Mouse (Mus musculus): ENCODE results near the gene Crlf3. TPM values are rescaled to one million over a fixed set of nuclear protein-coding genes. Genes with fewer than 3 reads are reported as not detected.
A peak's percentile ranks its signal among the peaks of the same experiment; 100 is the strongest.

Gene Crlf3
- 111 and 192 TPM in 2 replicates for total RNA-seq (2017)

- ATAC-seq (replicated peaks in 1 of 2; ENCODE audit: insufficient read depth in 1 of 2, low FRiP score in 2 of 2, low TSS enrichment in 1 of 2, low read depth in 1 of 2, poor library complexity in 2 of 2, severe bottlenecking in 2 of 2), result peak; percentile 93 to 94
Observed at GRCm38 (mm10) chr11:80080826-80081728, at the start of gene Crlf3. Crlf3 (minus strand) TSS chr11:80080991.

GRCm38 (mm10) chr11:80116411-80116810, 35.6 kb upstream of the Crlf3 start:
- ATAC-seq (replicated peaks in 1 of 2; ENCODE audit: insufficient read depth in 1 of 2, low FRiP score in 2 of 2, low TSS enrichment in 1 of 2, low read depth in 1 of 2, poor library complexity in 2 of 2, severe bottlenecking in 2 of 2), result no peak

DNA sequence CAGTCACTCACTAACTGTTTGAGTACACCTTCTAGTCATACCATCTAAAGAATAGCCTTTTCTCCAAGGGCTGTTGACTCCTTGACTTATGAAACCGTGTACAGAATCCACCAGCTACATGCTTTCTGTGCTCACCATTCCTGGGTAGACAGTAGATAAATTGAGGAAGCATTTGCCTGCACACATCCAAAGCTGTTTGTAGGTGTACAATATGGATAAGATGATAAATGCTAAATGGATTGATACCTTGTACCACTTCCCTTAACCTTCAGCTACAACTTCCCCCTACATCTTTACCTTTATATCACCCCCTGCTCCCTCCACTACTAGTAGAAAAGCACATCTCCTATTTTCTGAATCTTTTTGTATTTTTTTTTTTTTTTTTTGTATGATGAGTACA, 23.6 kb upstream of the Crlf3 start:
- no peak for ATAC-seq (replicated peaks in 1 of 2; ENCODE audit: insufficient read depth in 1 of 2, low FRiP score in 2 of 2, low TSS enrichment in 1 of 2, low read depth in 1 of 2, poor library complexity in 2 of 2, severe bottlenecking in 2 of 2)

DNA sequence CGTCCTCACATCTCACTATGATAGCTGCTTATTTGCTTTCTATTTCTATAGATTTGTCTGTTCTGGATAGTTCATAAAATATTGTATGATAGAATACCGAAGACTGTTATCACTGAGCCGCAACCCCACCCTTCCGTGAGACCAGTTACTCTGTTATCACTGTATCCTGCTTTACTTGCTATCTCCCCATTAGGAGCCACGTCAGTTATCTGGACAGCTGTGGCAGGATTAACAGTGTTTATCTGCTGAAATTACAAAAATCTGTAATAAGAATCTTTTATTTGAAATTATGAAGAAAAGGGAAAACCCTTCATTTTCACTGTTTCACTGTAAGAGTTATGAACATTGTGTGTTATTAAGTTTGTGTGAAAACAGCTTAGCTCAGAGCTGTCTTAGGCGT, 20.5 kb upstream of the Crlf3 start:
- ATAC-seq (replicated peaks in 1 of 2; ENCODE audit: insufficient read depth in 1 of 2, low FRiP score in 2 of 2, low TSS enrichment in 1 of 2, low read depth in 1 of 2, poor library complexity in 2 of 2, severe bottlenecking in 2 of 2), result no peak

DNA sequence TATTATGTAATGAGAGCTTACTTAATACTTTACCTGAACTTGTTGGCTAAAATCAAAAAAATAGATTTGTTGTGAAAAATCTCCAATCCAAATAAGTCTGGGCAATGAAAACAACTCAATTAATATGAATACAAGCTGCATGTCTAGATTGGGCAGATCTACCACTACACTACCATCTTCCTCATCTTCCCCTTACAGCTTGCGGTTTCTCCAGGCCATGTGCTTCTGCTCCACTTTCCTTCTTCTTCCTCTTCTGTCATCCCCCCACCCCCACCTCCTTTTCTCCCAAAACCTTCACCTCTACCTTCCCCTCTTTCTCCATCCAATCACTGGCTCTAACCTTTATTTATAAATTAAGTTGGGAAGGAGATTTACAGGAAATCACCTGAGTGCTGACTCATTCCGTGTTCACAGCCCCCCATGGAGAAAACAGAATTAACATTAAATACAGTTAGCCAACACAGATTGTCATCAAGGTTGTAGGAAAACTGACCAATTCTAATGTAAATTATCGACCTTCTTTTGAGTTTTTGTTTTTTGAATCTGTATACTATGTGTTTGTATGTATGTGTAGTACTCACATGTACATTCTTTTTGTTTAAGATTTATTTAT, 17.8 kb upstream of the Crlf3 start:
- no peak for ATAC-seq (replicated peaks in 1 of 2; ENCODE audit: insufficient read depth in 1 of 2, low FRiP score in 2 of 2, low TSS enrichment in 1 of 2, low read depth in 1 of 2, poor library complexity in 2 of 2, severe bottlenecking in 2 of 2)

GRCm38 (mm10) chr11:80090555-80091164, 9.9 kb upstream of the Crlf3 start:
- ATAC-seq (replicated peaks in 1 of 2; ENCODE audit: insufficient read depth in 1 of 2, low FRiP score in 2 of 2, low TSS enrichment in 1 of 2, low read depth in 1 of 2, poor library complexity in 2 of 2, severe bottlenecking in 2 of 2), result no peak

DNA sequence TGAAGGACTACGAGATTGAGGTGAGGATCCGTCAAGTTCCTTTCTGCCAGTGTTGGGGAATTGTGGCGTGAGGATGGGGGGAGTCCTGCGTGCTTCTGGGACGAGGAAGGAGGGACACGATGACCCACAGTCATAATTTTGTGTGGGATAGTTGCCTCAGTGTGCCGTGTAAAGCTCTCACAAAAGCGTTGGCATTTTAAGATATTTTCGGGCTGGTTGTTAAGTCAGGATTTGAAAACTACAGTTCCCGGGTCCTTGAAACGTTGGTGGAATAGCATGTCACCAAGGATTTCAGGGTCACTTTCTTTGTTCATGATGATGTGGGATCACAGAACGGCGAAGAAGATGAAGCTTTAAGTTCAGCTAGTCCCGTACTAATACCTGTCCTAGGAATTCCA, 9.0 kb upstream of the Crlf3 start:
- ATAC-seq (replicated peaks in 1 of 2; ENCODE audit: insufficient read depth in 1 of 2, low FRiP score in 2 of 2, low TSS enrichment in 1 of 2, low read depth in 1 of 2, poor library complexity in 2 of 2, severe bottlenecking in 2 of 2), result no peak

GRCm38 (mm10) chr11:80088917-80089816, 8.4 kb upstream of the Crlf3 start, which contains the start of gene Atad5:
Atad5 (plus strand) TSS chr11:80089400.
- peak; percentile 77 to 83 for ATAC-seq (replicated peaks in 1 of 2; ENCODE audit: insufficient read depth in 1 of 2, low FRiP score in 2 of 2, low TSS enrichment in 1 of 2, low read depth in 1 of 2, poor library complexity in 2 of 2, severe bottlenecking in 2 of 2)

DNA sequence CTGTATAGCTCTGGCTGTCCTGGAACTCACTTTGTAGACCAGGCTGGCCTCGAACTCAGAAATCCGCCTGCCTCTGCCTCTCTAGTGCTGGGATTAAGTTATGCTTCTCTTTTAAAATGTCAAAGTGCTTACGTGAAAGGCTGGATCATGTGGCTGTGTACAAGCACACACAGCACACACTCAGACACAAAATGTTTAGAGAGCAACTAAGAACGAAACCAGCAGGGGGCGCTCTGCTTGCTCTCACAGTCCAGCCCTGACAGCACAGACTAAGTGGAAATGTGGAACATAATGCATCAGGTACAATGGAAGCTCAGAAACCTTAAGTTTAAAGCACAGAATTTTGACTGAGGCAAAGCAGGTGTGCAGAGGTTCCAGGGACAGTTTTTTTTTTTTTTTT, 6.1 kb upstream of the Crlf3 start:
- ATAC-seq (replicated peaks in 1 of 2; ENCODE audit: insufficient read depth in 1 of 2, low FRiP score in 2 of 2, low TSS enrichment in 1 of 2, low read depth in 1 of 2, poor library complexity in 2 of 2, severe bottlenecking in 2 of 2), result peak; percentile 73 to 82

GRCm38 (mm10) chr11:80085356-80086055, 4.7 kb upstream of the Crlf3 start:
- ATAC-seq (replicated peaks in 1 of 2; ENCODE audit: insufficient read depth in 1 of 2, low FRiP score in 2 of 2, low TSS enrichment in 1 of 2, low read depth in 1 of 2, poor library complexity in 2 of 2, severe bottlenecking in 2 of 2), result 0 out of 4 replicates have a peak, but pooled peaks of 1 of the 2 experiments have one; percentile 19

DNA sequence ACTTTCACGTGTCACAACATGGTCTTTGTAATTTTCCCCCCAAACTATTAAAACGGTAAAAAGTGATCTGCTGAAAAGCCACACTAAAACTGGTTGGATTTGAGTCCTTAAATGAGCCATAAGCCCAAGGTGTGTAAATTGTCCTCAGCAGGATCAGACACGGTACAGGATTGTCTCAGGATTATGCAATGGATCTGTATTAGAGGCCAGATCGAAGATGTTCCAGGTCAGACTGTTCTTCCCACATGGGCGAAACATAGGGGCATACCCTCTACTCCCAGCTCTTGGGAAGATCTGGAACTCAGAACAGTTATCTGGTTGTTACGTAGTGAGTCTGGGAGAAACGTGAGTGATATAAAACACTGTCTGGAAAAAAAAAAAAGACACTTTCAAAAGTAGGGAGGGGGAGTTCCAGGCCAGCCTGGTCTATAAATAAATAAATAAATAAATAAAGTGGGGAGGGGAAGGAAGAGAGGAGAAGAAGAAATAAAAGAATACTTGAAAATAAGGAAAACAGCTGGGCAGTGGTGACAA, 1.1 kb upstream of the Crlf3 start:
- no peak for ATAC-seq (replicated peaks in 1 of 2; ENCODE audit: insufficient read depth in 1 of 2, low FRiP score in 2 of 2, low TSS enrichment in 1 of 2, low read depth in 1 of 2, poor library complexity in 2 of 2, severe bottlenecking in 2 of 2)

DNA sequence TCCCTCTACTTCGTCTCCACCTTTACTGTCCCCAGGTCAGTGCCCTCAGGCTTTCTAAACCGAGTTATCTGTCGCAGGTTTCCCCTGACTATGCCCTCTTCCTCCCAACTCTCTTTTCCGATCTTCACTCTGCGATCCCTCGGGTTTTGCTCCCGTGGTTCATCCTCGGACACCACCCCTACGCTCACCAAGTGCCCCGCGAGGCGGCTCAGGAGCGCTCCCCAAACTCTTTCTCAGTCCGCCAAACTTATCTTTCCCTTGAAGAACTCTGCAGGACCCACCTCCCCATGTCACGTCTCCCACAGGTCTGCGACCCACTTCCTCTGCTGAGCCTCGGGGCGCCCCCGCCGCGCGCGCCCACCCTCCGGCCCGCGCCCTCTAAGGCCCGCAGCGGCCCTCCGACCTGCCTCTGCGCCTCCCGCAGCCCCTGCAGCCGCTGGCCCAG, 388 bp downstream of the Crlf3 start:
- ATAC-seq (replicated peaks in 1 of 2; ENCODE audit: insufficient read depth in 1 of 2, low FRiP score in 2 of 2, low TSS enrichment in 1 of 2, low read depth in 1 of 2, poor library complexity in 2 of 2, severe bottlenecking in 2 of 2), result no peak

DNA sequence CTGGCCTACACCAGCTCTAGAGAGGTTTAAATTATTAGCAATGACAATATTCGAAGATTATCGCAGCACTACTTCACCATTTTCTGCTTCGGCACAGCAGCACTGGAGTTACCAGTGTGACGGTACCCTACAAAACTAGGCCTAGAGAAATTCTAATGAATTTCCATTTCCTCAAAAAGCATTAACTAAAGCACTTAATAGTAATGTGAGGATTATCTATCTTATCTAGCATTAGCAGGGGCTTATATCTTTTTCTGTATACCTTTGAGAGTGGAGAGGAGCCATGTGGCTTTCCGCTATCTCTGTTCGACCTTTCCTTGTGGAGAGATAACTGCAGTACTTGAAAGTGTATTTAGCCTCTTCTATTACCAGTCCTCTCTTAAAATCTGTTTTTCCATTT, 1.0 kb downstream of the Crlf3 start:
- no peak for ATAC-seq (replicated peaks in 1 of 2; ENCODE audit: insufficient read depth in 1 of 2, low FRiP score in 2 of 2, low TSS enrichment in 1 of 2, low read depth in 1 of 2, poor library complexity in 2 of 2, severe bottlenecking in 2 of 2)

DNA sequence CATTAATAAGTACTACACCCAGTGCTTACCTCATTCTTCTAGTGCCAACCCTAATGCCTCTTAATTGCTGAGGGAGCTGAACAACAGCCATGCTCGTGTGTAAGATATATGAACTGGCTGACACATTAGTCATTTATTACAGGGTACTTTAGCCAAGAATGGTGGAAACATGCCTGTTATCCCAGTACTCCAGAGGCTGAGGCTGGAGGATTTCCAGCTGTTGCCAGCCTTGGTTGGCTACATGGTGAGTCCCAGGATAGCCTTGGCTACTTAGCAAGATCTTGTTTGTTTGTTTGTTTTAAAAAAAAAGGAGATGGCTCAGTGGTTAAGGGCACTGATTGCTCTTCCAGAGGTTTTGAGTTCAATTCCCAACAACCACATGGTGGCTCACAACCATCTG, 2.0 kb downstream of the Crlf3 start:
- ATAC-seq (replicated peaks in 1 of 2; ENCODE audit: insufficient read depth in 1 of 2, low FRiP score in 2 of 2, low TSS enrichment in 1 of 2, low read depth in 1 of 2, poor library complexity in 2 of 2, severe bottlenecking in 2 of 2), result no peak

DNA sequence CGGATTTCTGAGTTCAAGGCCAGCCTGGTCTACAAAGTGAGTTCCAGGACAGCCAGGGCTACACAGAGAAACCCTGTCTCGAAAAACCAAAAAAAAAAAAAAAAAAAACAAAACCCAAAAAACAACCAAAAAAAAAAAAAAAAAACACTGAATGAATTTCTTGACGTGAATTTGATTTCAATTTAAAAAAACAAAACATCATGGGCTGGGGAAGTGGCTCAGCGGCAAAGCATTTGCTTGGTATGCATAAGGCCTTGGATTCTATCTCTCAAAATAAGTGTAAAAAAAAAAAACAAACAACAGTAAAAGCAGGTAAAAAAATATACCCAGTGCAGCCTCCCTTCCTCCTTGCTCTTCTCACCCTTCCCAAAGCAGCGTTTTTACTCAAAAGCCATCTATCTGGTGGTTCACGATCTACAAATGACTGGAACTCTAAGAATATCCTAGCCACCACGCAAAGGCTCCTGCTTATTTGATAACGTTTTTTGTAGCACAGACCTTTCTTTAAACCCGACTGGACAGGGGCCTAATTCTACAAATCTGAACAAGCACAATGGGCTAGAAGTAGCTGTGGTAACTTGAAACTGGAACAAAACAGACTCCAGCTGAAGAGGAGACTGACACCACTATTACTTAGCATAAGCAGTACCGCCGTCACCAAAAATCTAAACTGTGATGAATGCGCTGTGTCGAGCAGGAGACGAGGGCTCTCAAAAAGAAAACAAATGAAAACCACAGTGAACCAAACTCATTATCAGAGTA, 2.8 kb downstream of the Crlf3 start:
- no peak for ATAC-seq (replicated peaks in 1 of 2; ENCODE audit: insufficient read depth in 1 of 2, low FRiP score in 2 of 2, low TSS enrichment in 1 of 2, low read depth in 1 of 2, poor library complexity in 2 of 2, severe bottlenecking in 2 of 2)

Data from hematopoietic stem cell, adult 5-6 weeks (primary cell).